In the genomic region with DNA sequence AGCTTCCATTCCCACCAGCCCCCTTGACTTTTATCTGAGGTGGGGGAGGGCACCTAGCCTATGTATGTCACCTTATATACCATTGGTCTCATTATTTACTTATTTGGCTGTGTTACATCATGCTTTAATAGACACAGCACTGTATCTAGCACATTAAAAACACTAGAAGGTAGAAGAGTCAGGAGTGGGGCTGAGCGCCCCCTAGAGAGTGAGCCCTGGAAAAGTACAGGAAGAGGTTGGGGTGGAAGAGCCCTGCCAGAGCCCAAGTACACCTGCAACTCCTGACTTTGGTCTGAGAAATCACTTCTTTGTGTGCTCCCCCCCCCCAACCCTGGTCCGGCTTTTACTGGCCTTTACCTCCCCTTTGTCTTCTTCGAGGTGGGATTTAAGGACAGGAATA, we compare ENCODE assay signal across 12 mouse cellular contexts. TPM values are rescaled to one million over a fixed set of nuclear protein-coding genes. Genes with fewer than 3 reads are reported as not detected.
DNase-seq lines count a peak whose midpoint lies in the region; ATAC-seq and TF ChIP-seq lines count a peak whose summit lies in the region.
"Had no signal": no experiment of that assay in that cellular context is flagged by ENCODE, and none has a peak within 500 bp of the region (broad histone marks: within the 10 kb centered on the region; RNA-seq: fewer than 3 reads in every experiment).

No protein-coding gene starts in this region.

- DNase-seq in CD4-positive, CD25-positive, alpha-beta regulatory T cell, adult 2 months (ENCODE audit: low read depth, low spot score) = peak; percentile 67
- peak; percentile 43 for DNase-seq in T-cell, adult 2 months (ENCODE audit: low spot score)
- no peak for DNase-seq in frontal cortex, postnatal 10 days (ENCODE audit: low spot score in 2 of 2)

- H3K9ac ChIP-seq in intestine, postnatal 0 days (ENCODE audit: low read depth, low read length) = no peak overlapping the region
- no peak overlapping the region for H3K9ac ChIP-seq in intestine, embryonic 16.5 days (ENCODE audit: low read depth, low read length)
- H3K9ac ChIP-seq in hindbrain, embryonic 16.5 days (ENCODE audit: low read depth, low read length) = no peak overlapping the region
- H3K9ac ChIP-seq: embryonic facial prominence, embryonic 13.5 days; liver, embryonic 15.5 days; neural tube, embryonic 12.5 days; stomach, embryonic 15.5 days had no signal

- peak; percentile 63 for TF ChIP-seq CTCF in intestine, postnatal 0 days (IDR thresholded peaks at IDR 0.05; ENCODE audit: low read depth)

- H3K27ac ChIP-seq in intestine, postnatal 0 days (ENCODE audit: low read depth, low read length) = no peak overlapping the region
- no peak overlapping the region for H3K27ac ChIP-seq in intestine, embryonic 16.5 days (ENCODE audit: low read length)
- H3K27ac ChIP-seq in hindbrain, embryonic 16.5 days (ENCODE audit: low read depth, low read length) = no peak overlapping the region
- H3K27ac ChIP-seq: embryonic facial prominence, embryonic 13.5 days; liver, embryonic 15.5 days; neural tube, embryonic 12.5 days; stomach, embryonic 15.5 days had no signal

- no peaks in the 10 kb centered on the region for H3K9me3 ChIP-seq in intestine, postnatal 0 days (ENCODE audit: control insufficient read depth)
- H3K9me3 ChIP-seq in intestine, embryonic 16.5 days (ENCODE audit: control insufficient read depth, low read length) = no peaks in the 10 kb centered on the region
- no peaks in the 10 kb centered on the region for H3K9me3 ChIP-seq in hindbrain, embryonic 16.5 days (ENCODE audit: control insufficient read depth, low read length)
- H3K9me3 ChIP-seq: embryonic facial prominence, embryonic 13.5 days; liver, embryonic 15.5 days; neural tube, embryonic 12.5 days; stomach, embryonic 15.5 days had no signal

- H3K4me3 ChIP-seq in intestine, postnatal 0 days (ENCODE audit: low read depth, low read length) = no peak overlapping the region
- H3K4me3 ChIP-seq in intestine, embryonic 16.5 days (ENCODE audit: low read length) = no peak overlapping the region
- no peak overlapping the region for H3K4me3 ChIP-seq in hindbrain, embryonic 16.5 days (ENCODE audit: low read length)
- H3K4me3 ChIP-seq: embryonic facial prominence, embryonic 13.5 days; liver, embryonic 15.5 days; neural tube, embryonic 12.5 days; stomach, embryonic 15.5 days had no signal

- no peak for ATAC-seq in intestine, postnatal 0 days
- ATAC-seq in intestine, embryonic 16.5 days = no peak
- ATAC-seq in megakaryocyte progenitor cell, adult 5-6 weeks (replicated peaks; ENCODE audit: poor library complexity) = 0 out of 2 replicates have a peak, but pooled peaks have one; percentile 30
- ATAC-seq in megakaryocyte, adult 5-6 weeks (ENCODE audit: poor library complexity, severe bottlenecking) = no peak
- ATAC-seq in hindbrain, embryonic 16.5 days = no peak

- 44% methylated on average over 3 of the region's 3 CpGs for WGBS in intestine, postnatal 0 days
- 46% methylated on average over 3 of the region's 3 CpGs for WGBS in intestine, embryonic 16.5 days
- WGBS in hindbrain, embryonic 16.5 days = 33% methylated on average over 3 of the region's 3 CpGs

- no peaks in the 10 kb centered on the region for H3K4me1 ChIP-seq in intestine, postnatal 0 days (replicated peaks; ENCODE audit: control insufficient read depth, insufficient read depth, low read length)
- H3K4me1 ChIP-seq in intestine, embryonic 16.5 days (ENCODE audit: control insufficient read depth, insufficient read depth, low read length) = no peaks in the 10 kb centered on the region; the same call in 1 of the 2 replicates
- H3K4me1 ChIP-seq in hindbrain, embryonic 16.5 days (ENCODE audit: control insufficient read depth, insufficient read depth, low read depth, low read length) = no peaks in the 10 kb centered on the region
- H3K4me1 ChIP-seq: neural tube, embryonic 12.5 days had no signal

- H3K36me3 ChIP-seq in intestine, postnatal 0 days (ENCODE audit: control insufficient read depth, insufficient read depth) = no peaks in the 10 kb centered on the region
- H3K36me3 ChIP-seq in intestine, embryonic 16.5 days (ENCODE audit: control insufficient read depth, insufficient read depth, low read length) = no peaks in the 10 kb centered on the region
- 0 out of 2 replicates have a peak, but pooled peaks cover 3% of the 10 kb centered on the region for H3K36me3 ChIP-seq in hindbrain, embryonic 16.5 days (ENCODE audit: control insufficient read depth, insufficient read depth, low read length)
- H3K36me3 ChIP-seq: embryonic facial prominence, embryonic 13.5 days; stomach, embryonic 15.5 days had no signal

- H3K27me3 ChIP-seq in intestine, postnatal 0 days (replicated peaks; ENCODE audit: control insufficient read depth, insufficient read depth, low read length) = no peaks in the 10 kb centered on the region
- no peaks in the 10 kb centered on the region for H3K27me3 ChIP-seq in intestine, embryonic 16.5 days (replicated peaks; ENCODE audit: control insufficient read depth, insufficient read depth, low read length)
- H3K27me3 ChIP-seq in hindbrain, embryonic 16.5 days (replicated peaks; ENCODE audit: control insufficient read depth, insufficient read depth, low read length) = no peaks in the 10 kb centered on the region
- H3K27me3 ChIP-seq: embryonic facial prominence, embryonic 13.5 days; neural tube, embryonic 12.5 days; stomach, embryonic 15.5 days had no signal

- no peak overlapping the region for H3K4me2 ChIP-seq in intestine, postnatal 0 days (replicated peaks; ENCODE audit: low read depth)
- H3K4me2 ChIP-seq in intestine, embryonic 16.5 days (ENCODE audit: low read depth, low read length) = no peak overlapping the region
- H3K4me2 ChIP-seq in hindbrain, embryonic 16.5 days (ENCODE audit: low read length) = no peak overlapping the region
- H3K4me2 ChIP-seq: embryonic facial prominence, embryonic 13.5 days; liver, embryonic 15.5 days; neural tube, embryonic 12.5 days; stomach, embryonic 15.5 days had no signal

RNA-seq across cellular contexts. Expression of a gene that starts 16.2 kb away (rescaled TPM):
- 0.54 and 0.80 TPM in 2 replicates for polyA plus RNA-seq in intestine, postnatal 0 days (2015; fragmentation: Nextera tagmentation; extraction: Ambion mirVana)
- polyA plus RNA-seq in intestine, embryonic 16.5 days (2015; fragmentation: Nextera tagmentation; extraction: Ambion mirVana) = 2.3 and 2.4 TPM in 2 replicates
- 6.4 and 7.9 TPM in 2 replicates for total RNA-seq in megakaryocyte progenitor cell, adult 5-6 weeks (2015)
- total RNA-seq in megakaryocyte progenitor cell, adult 5-6 weeks (2017) = 4.0 and 5.7 TPM in 2 replicates
- total RNA-seq in megakaryocyte, adult 5-6 weeks (2015) = 3.4 and 4.6 TPM in 2 replicates
- total RNA-seq in megakaryocyte, adult 5-6 weeks (2017) = 4.1 and 4.8 TPM in 2 replicates
- polyA plus RNA-seq in hindbrain, embryonic 16.5 days (2015; fragmentation: Nextera tagmentation; extraction: Ambion mirVana) = 12.2 and 14.5 TPM in 2 replicates

RNA-seq across cellular contexts. Expression of a gene that starts 24.4 kb away (rescaled TPM):
- polyA plus RNA-seq in intestine, postnatal 0 days (2015; fragmentation: Nextera tagmentation; extraction: Ambion mirVana) = 34.9 and 35.9 TPM in 2 replicates
- polyA plus RNA-seq in intestine, embryonic 16.5 days (2015; fragmentation: Nextera tagmentation; extraction: Ambion mirVana) = 13.1 and 23.5 TPM in 2 replicates
- 196 and 217 TPM in 2 replicates for total RNA-seq in megakaryocyte progenitor cell, adult 5-6 weeks (2015)
- 196 and 233 TPM in 2 replicates for total RNA-seq in megakaryocyte progenitor cell, adult 5-6 weeks (2017)
- 210 and 215 TPM in 2 replicates for total RNA-seq in megakaryocyte, adult 5-6 weeks (2015)
- 210 and 216 TPM in 2 replicates for total RNA-seq in megakaryocyte, adult 5-6 weeks (2017)
- polyA plus RNA-seq in hindbrain, embryonic 16.5 days (2015; fragmentation: Nextera tagmentation; extraction: Ambion mirVana) = 9.1 and 15.7 TPM in 2 replicates

RNA-seq across cellular contexts. Expression of a gene that starts 31.0 kb away (rescaled TPM):
- polyA plus RNA-seq in intestine, postnatal 0 days (2015; fragmentation: Nextera tagmentation; extraction: Ambion mirVana) = 26.4 and 27.1 TPM in 2 replicates
- 53.8 and 58.0 TPM in 2 replicates for polyA plus RNA-seq in intestine, embryonic 16.5 days (2015; fragmentation: Nextera tagmentation; extraction: Ambion mirVana)
- total RNA-seq in megakaryocyte progenitor cell, adult 5-6 weeks (2015) = 36.9 and 37.6 TPM in 2 replicates
- total RNA-seq in megakaryocyte progenitor cell, adult 5-6 weeks (2017) = 29.7 and 34.0 TPM in 2 replicates
- 28.7 and 31.0 TPM in 2 replicates for total RNA-seq in megakaryocyte, adult 5-6 weeks (2015)
- total RNA-seq in megakaryocyte, adult 5-6 weeks (2017) = 23.1 and 24.5 TPM in 2 replicates
- polyA plus RNA-seq in hindbrain, embryonic 16.5 days (2015; fragmentation: Nextera tagmentation; extraction: Ambion mirVana) = 48.0 and 50.5 TPM in 2 replicates

Comparison
In these comparisons a context has a peak if more than half of its experiments do, and no peak if none do; other contexts are left out.
1. DNase-seq: peak in CD4-positive, CD25-positive, alpha-beta regulatory T cell, adult 2 months (single experiment) and T-cell, adult 2 months (single experiment); none in frontal cortex, postnatal 10 days (0 of 2).